ENCODE assay signal across 8 mouse cellular contexts in the genomic region with DNA sequence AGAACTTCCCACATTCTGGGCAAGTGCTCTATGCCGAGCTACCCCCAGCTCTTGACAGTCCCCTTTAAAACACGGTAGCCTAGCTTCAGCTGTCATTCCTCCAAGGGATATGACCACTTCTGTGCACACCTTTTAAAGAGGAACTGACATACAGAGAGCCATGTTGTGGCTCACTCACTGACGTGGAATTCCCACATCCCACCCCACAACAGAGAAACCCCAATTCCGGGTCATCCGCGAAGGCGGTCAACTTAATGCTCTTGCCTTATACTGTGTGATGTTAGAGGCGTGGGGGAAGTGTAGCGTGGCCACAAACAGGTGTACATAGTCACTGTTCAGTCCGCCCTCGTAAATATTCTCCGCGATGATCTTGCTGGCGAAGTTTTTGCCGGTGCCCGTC. TPM values are rescaled to one million over a fixed set of nuclear protein-coding genes. Genes with fewer than 3 reads are reported as not detected.
DNase-seq lines count a peak whose midpoint lies in the region; ATAC-seq and TF ChIP-seq lines count a peak whose summit lies in the region.

No protein-coding gene starts in this region.

- peak overlapping the region; percentile 99 for H3K4me3 ChIP-seq in heart, adult 2 months
- H3K4me3 ChIP-seq in CH12.LX (replicated peaks in 1 of 3; ENCODE audit: low read depth in 2 of 3, low read length in 2 of 3, poor library complexity in 1 of 3): peak overlapping the region; percentile 87 to 99 (median 98)
- H3K4me3 ChIP-seq in forebrain, embryonic 15.5 days: peak overlapping the region; percentile 96
- peak overlapping the region; percentile 97 for H3K4me3 ChIP-seq in liver, embryonic 16.5 days (ENCODE audit: low read depth, low read length)
- peak overlapping the region; percentile 92 for H3K4me3 ChIP-seq in stomach, embryonic 15.5 days (replicated peaks)

- H3K4me1 ChIP-seq in heart, adult 2 months (ENCODE audit: control insufficient read depth, insufficient read depth, low read length): peaks cover 4% of the 10 kb centered on the region
- peaks cover 3 to 19% of the 10 kb centered on the region in 2 experiments for H3K4me1 ChIP-seq in CH12.LX (ENCODE audit: control insufficient read depth in 1 of 2, insufficient read depth in 2 of 2)
- peaks cover 22% of the 10 kb centered on the region for H3K4me1 ChIP-seq in forebrain, embryonic 15.5 days
- peaks cover 17% of the 10 kb centered on the region for H3K4me1 ChIP-seq in liver, embryonic 16.5 days (ENCODE audit: control insufficient read depth, low read depth, low read length)
- H3K4me1 ChIP-seq in stomach, embryonic 15.5 days: peaks cover 19% of the 10 kb centered on the region

- no peak for TF ChIP-seq CTCF in heart, adult 2 months (IDR thresholded peaks at IDR 0.05)
- TF ChIP-seq CTCF in CH12.LX (conservative IDR thresholded peaks at IDR 0.05 in 1 of 2, IDR thresholded peaks at IDR 0.05 in 1 of 2; ENCODE audit: low read depth in 2 of 2, low read length in 2 of 2): no peak

- no peak for TF ChIP-seq RAD21 in CH12.LX (IDR thresholded peaks at IDR 0.05; ENCODE audit: low read depth, low read length)

- in situ Hi-C loops in CH12.LX (cut with MboI; ENCODE audit: low pct_ligation_motif_present, low pct_unique_long_range_greater_than_20kb, low sequenced_read_pairs): no loop called here

- peak overlapping the region; percentile 67 for H3K4me2 ChIP-seq in CH12.LX (ENCODE audit: insufficient read depth, low read depth, poor library complexity, severe bottlenecking)
- H3K4me2 ChIP-seq in forebrain, embryonic 15.5 days (replicated peaks): peak overlapping the region; percentile 75
- peak overlapping the region; percentile 81 for H3K4me2 ChIP-seq in liver, embryonic 16.5 days (ENCODE audit: low read depth, low read length)
- H3K4me2 ChIP-seq in stomach, embryonic 15.5 days: peak overlapping the region; percentile 81

- 14% methylated on average over 16 of the region's 16 CpGs for WGBS in heart, adult 2 months
- WGBS in forebrain, embryonic 15.5 days: 26% methylated on average over 16 of the region's 16 CpGs
- WGBS in liver, embryonic 16.5 days (ENCODE audit: insufficient replicate concordance): 7% methylated on average over 16 of the region's 16 CpGs
- 15% methylated on average over 16 of the region's 16 CpGs for WGBS in stomach, embryonic 15.5 days

- TF ChIP-seq POLR2A in heart, adult 2 months (IDR thresholded peaks at IDR 0.05; ENCODE audit: insufficient read depth, low read depth, low read length): no peak
- no peak for TF ChIP-seq POLR2A in CH12.LX (IDR thresholded peaks at IDR 0.05; ENCODE audit: low read depth, low read length)

- intact Hi-C loops in heart, adult 2 months (cut with DNase I): no loop called here

- no peaks in the 10 kb centered on the region for H3K9me3 ChIP-seq in CH12.LX (replicated peaks; ENCODE audit: low read length)
- H3K9me3 ChIP-seq in forebrain, embryonic 15.5 days: no peaks in the 10 kb centered on the region
- H3K9me3 ChIP-seq in liver, embryonic 16.5 days (replicated peaks; ENCODE audit: control insufficient read depth, low read length): no peaks in the 10 kb centered on the region
- no peaks in the 10 kb centered on the region for H3K9me3 ChIP-seq in stomach, embryonic 15.5 days

- dilution Hi-C loops in CH12.LX (cut with MboI; ENCODE audit: extremely low pct_ligation_motif_present, extremely low pct_unique_long_range_greater_than_20kb, low sequenced_read_pairs): no loop called here

- H3K9ac ChIP-seq in heart, adult 2 months (ENCODE audit: low read depth, low read length): peak overlapping the region; percentile 100
- H3K9ac ChIP-seq in CH12.LX (ENCODE audit: insufficient read depth, low read depth): peak overlapping the region; percentile 90
- H3K9ac ChIP-seq in forebrain, embryonic 15.5 days (replicated peaks): peak overlapping the region; percentile 94
- peak overlapping the region; percentile 95 for H3K9ac ChIP-seq in liver, embryonic 16.5 days (ENCODE audit: low read depth, low read length)
- H3K9ac ChIP-seq in stomach, embryonic 15.5 days: peak overlapping the region; percentile 98

- TF ChIP-seq EP300 in heart, adult 2 months (IDR thresholded peaks at IDR 0.05; ENCODE audit: insufficient read depth, low read depth, low read length): no peak
- no peak for TF ChIP-seq EP300 in CH12.LX (IDR thresholded peaks at IDR 0.05; ENCODE audit: low read length)

- peaks cover 2% of the 10 kb centered on the region for H3K79me2 ChIP-seq in heart, adult 2 months (replicated peaks; ENCODE audit: control insufficient read depth, insufficient read depth, low read length)
- H3K79me2 ChIP-seq in CH12.LX (replicated peaks; ENCODE audit: control insufficient read depth, extremely low read depth, insufficient read depth, poor library complexity, severe bottlenecking): peaks cover 19% of the 10 kb centered on the region

- no peak for DNase-seq in heart, adult 2 months
- DNase-seq in heart, adult 18-20 months: no peak
- DNase-seq in CH12.LX (ENCODE audit: extremely low read depth): peak; percentile 21
- DNase-seq in embryo, embryonic 11 days: no peak

- no peak overlapping the region for H3K27ac ChIP-seq in heart, adult 2 months
- no peak overlapping the region for H3K27ac ChIP-seq in CH12.LX (ENCODE audit: insufficient read depth, low read depth)
- no peak overlapping the region for H3K27ac ChIP-seq in forebrain, embryonic 15.5 days (replicated peaks)
- peak overlapping the region; percentile 87 for H3K27ac ChIP-seq in liver, embryonic 16.5 days (ENCODE audit: low read length)
- 0 out of 2 replicates have a peak overlapping the region, but pooled peaks have one; percentile 78 for H3K27ac ChIP-seq in stomach, embryonic 15.5 days

- no peaks in the 10 kb centered on the region for H3K36me3 ChIP-seq in heart, adult 2 months (ENCODE audit: control insufficient read depth, insufficient read depth, low read length)
- H3K36me3 ChIP-seq in CH12.LX (replicated peaks in 1 of 2; ENCODE audit: control insufficient read depth in 1 of 2, insufficient read depth in 1 of 2, low read length in 1 of 2): peaks cover 34 to 61% of the 10 kb centered on the region in 2 experiments
- H3K36me3 ChIP-seq in forebrain, embryonic 15.5 days: peaks cover 34% of the 10 kb centered on the region
- peaks cover 25% of the 10 kb centered on the region for H3K36me3 ChIP-seq in liver, embryonic 16.5 days (ENCODE audit: control insufficient read depth, insufficient read depth)
- H3K36me3 ChIP-seq in stomach, embryonic 15.5 days: peaks cover 31% of the 10 kb centered on the region

- H3K27me3 ChIP-seq in heart, adult 2 months (ENCODE audit: control insufficient read depth, insufficient read depth, low read length): no peaks in the 10 kb centered on the region
- H3K27me3 ChIP-seq in CH12.LX (replicated peaks): no peaks in the 10 kb centered on the region
- no peaks in the 10 kb centered on the region for H3K27me3 ChIP-seq in forebrain, embryonic 15.5 days
- H3K27me3 ChIP-seq in liver, embryonic 16.5 days (ENCODE audit: control insufficient read depth, insufficient read depth, low read depth, low read length): no peaks in the 10 kb centered on the region
- no peaks in the 10 kb centered on the region for H3K27me3 ChIP-seq in stomach, embryonic 15.5 days (replicated peaks)

- ATAC-seq in forebrain, embryonic 15.5 days (replicated peaks): no peak
- ATAC-seq in liver, embryonic 16.5 days (ENCODE audit: low read depth): no peak
- no peak for ATAC-seq in stomach, embryonic 15.5 days (ENCODE audit: insufficient read depth, low FRiP score, low read depth)
- ATAC-seq in megakaryocyte-erythroid progenitor cell, adult 5-6 weeks (replicated peaks; ENCODE audit: low FRiP score, low TSS enrichment, poor library complexity, severe bottlenecking): no peak

RNA-seq across cellular contexts. Expression of a gene that starts 0.9 kb away (rescaled TPM):
- 10 to 100 TPM in 1 of 2 experiments, 1 to 10 TPM in 1; 9.6 to 10.4 TPM for total RNA-seq in heart, adult 2 months (2021)
- 11.3 and 14.3 TPM in 2 replicates for polyA plus RNA-seq in heart, adult 2 months (2012; rRNA removed)
- total RNA-seq in heart, adult 18-20 months (2021): 10 to 100 TPM in 1 of 2 experiments, 1 to 10 TPM in 1; 8.8 to 10.3 TPM
- total RNA-seq in CH12.LX (2012; rRNA removed): 44.9 and 49.5 TPM in 2 replicates
- 58.2 and 69.6 TPM in 2 replicates for total RNA-seq in CH12.LX (2014; rRNA removed)
- 35.0 and 45.6 TPM in 2 replicates for polyA plus RNA-seq in CH12.LX (2012; ENCODE audit: insufficient read length, low read depth)
- 102 and 103 TPM in 2 replicates for polyA plus RNA-seq in forebrain, embryonic 15.5 days (2015; fragmentation: Nextera tagmentation; extraction: Ambion mirVana)
- polyA plus RNA-seq in liver, embryonic 16.5 days (2015; fragmentation: Nextera tagmentation; extraction: Ambion mirVana): 36.0 and 36.3 TPM in 2 replicates
- 73.9 and 74.5 TPM in 2 replicates for polyA plus RNA-seq in stomach, embryonic 15.5 days (2015; fragmentation: Nextera tagmentation; extraction: Ambion mirVana)
- 22.3 and 28.1 TPM in 2 replicates for total RNA-seq in megakaryocyte-erythroid progenitor cell, adult 5-6 weeks (2014; fragmentation: Nextera tagmentation)
- 28.3 and 46.0 TPM in 2 replicates for total RNA-seq in megakaryocyte-erythroid progenitor cell, adult 5-6 weeks (2017)

RNA-seq across cellular contexts. Expression of a gene that starts 14.1 kb away (rescaled TPM):
- total RNA-seq in heart, adult 2 months (2021): 10 to 100 TPM; 23.9 to 26.4 TPM
- 17.1 and 28.6 TPM in 2 replicates for polyA plus RNA-seq in heart, adult 2 months (2012; rRNA removed)
- 10 to 100 TPM; 25.2 to 29.1 TPM for total RNA-seq in heart, adult 18-20 months (2021)
- total RNA-seq in CH12.LX (2012; rRNA removed) (25.3 and 31.8 TPM in 2 replicates), CH12.LX (2014; rRNA removed) (30.1 and 31.1 TPM in 2 replicates)
- polyA plus RNA-seq in CH12.LX (2012; ENCODE audit: insufficient read length, low read depth): 19.5 and 23.1 TPM in 2 replicates
- polyA plus RNA-seq in forebrain, embryonic 15.5 days (2015; fragmentation: Nextera tagmentation; extraction: Ambion mirVana): 23.6 and 23.7 TPM in 2 replicates
- 15.8 and 15.9 TPM in 2 replicates for polyA plus RNA-seq in liver, embryonic 16.5 days (2015; fragmentation: Nextera tagmentation; extraction: Ambion mirVana)
- 30.6 and 31.1 TPM in 2 replicates for polyA plus RNA-seq in stomach, embryonic 15.5 days (2015; fragmentation: Nextera tagmentation; extraction: Ambion mirVana)
- total RNA-seq in megakaryocyte-erythroid progenitor cell, adult 5-6 weeks (2014; fragmentation: Nextera tagmentation): 37.2 and 49.8 TPM in 2 replicates
- total RNA-seq in megakaryocyte-erythroid progenitor cell, adult 5-6 weeks (2017): 43.3 and 46.5 TPM in 2 replicates

RNA-seq across cellular contexts. Expression of a gene that starts 15.2 kb away (rescaled TPM):
- total RNA-seq in heart, adult 2 months (2021): 10 to 100 TPM; 20.6 to 21.7 TPM
- 14.7 and 25.0 TPM in 2 replicates for polyA plus RNA-seq in heart, adult 2 months (2012; rRNA removed)
- 10 to 100 TPM; 19.4 to 22.9 TPM for total RNA-seq in heart, adult 18-20 months (2021)
- total RNA-seq in CH12.LX (2012; rRNA removed) (43.2 and 49.0 TPM in 2 replicates), CH12.LX (2014; rRNA removed) (40.5 and 43.4 TPM in 2 replicates)
- polyA plus RNA-seq in CH12.LX (2012; ENCODE audit: insufficient read length, low read depth): 68.1 and 94.0 TPM in 2 replicates
- 84.2 and 85.9 TPM in 2 replicates for polyA plus RNA-seq in forebrain, embryonic 15.5 days (2015; fragmentation: Nextera tagmentation; extraction: Ambion mirVana)
- polyA plus RNA-seq in liver, embryonic 16.5 days (2015; fragmentation: Nextera tagmentation; extraction: Ambion mirVana): 23.1 and 24.0 TPM in 2 replicates
- polyA plus RNA-seq in stomach, embryonic 15.5 days (2015; fragmentation: Nextera tagmentation; extraction: Ambion mirVana): 53.8 TPM in 2 replicates
- 37.7 and 46.7 TPM in 2 replicates for total RNA-seq in megakaryocyte-erythroid progenitor cell, adult 5-6 weeks (2014; fragmentation: Nextera tagmentation)
- 70.5 and 93.3 TPM in 2 replicates for total RNA-seq in megakaryocyte-erythroid progenitor cell, adult 5-6 weeks (2017)

RNA-seq across cellular contexts. Expression of a gene that starts 15.3 kb away (rescaled TPM):
- 10 to 100 TPM; 50.8 to 55.0 TPM for total RNA-seq in heart, adult 2 months (2021)
- 43.9 and 51.7 TPM in 2 replicates for polyA plus RNA-seq in heart, adult 2 months (2012; rRNA removed)
- 10 to 100 TPM; 50.1 to 53.8 TPM for total RNA-seq in heart, adult 18-20 months (2021)
- total RNA-seq in CH12.LX (2012; rRNA removed) (10.1 and 13.8 TPM in 2 replicates), CH12.LX (2014; rRNA removed) (2.5 and 3.4 TPM in 2 replicates)
- 11.0 and 12.0 TPM in 2 replicates for polyA plus RNA-seq in CH12.LX (2012; ENCODE audit: insufficient read length, low read depth)
- polyA plus RNA-seq in forebrain, embryonic 15.5 days (2015; fragmentation: Nextera tagmentation; extraction: Ambion mirVana): 38.8 and 39.8 TPM in 2 replicates
- 4.9 and 5.8 TPM in 2 replicates for polyA plus RNA-seq in liver, embryonic 16.5 days (2015; fragmentation: Nextera tagmentation; extraction: Ambion mirVana)
- polyA plus RNA-seq in stomach, embryonic 15.5 days (2015; fragmentation: Nextera tagmentation; extraction: Ambion mirVana): 17.4 and 19.0 TPM in 2 replicates
- 11.0 and 16.9 TPM in 2 replicates for total RNA-seq in megakaryocyte-erythroid progenitor cell, adult 5-6 weeks (2014; fragmentation: Nextera tagmentation)
- 3.2 and 14.1 TPM in 2 replicates for total RNA-seq in megakaryocyte-erythroid progenitor cell, adult 5-6 weeks (2017)

RNA-seq across cellular contexts. Expression of a gene that starts 37.2 kb away (rescaled TPM):
- 1 to 10 TPM; 2.5 to 2.8 TPM for total RNA-seq in heart, adult 2 months (2021)
- 4.8 and 6.6 TPM in 2 replicates for polyA plus RNA-seq in heart, adult 2 months (2012; rRNA removed)
- 1 to 10 TPM; 1.5 to 2.6 TPM for total RNA-seq in heart, adult 18-20 months (2021)
- total RNA-seq in CH12.LX (2012; rRNA removed) (0.04 and 0.38 TPM in 2 replicates), CH12.LX (2014; rRNA removed) (not detected in 2 replicates)
- polyA plus RNA-seq in CH12.LX (2012; ENCODE audit: insufficient read length, low read depth): 0.09 TPM in 1 of 2 replicates, not detected in the other
- polyA plus RNA-seq in forebrain, embryonic 15.5 days (2015; fragmentation: Nextera tagmentation; extraction: Ambion mirVana): 2.2 and 2.7 TPM in 2 replicates
- polyA plus RNA-seq in liver, embryonic 16.5 days (2015; fragmentation: Nextera tagmentation; extraction: Ambion mirVana): 0.35 and 0.37 TPM in 2 replicates
- 6.7 and 9.0 TPM in 2 replicates for polyA plus RNA-seq in stomach, embryonic 15.5 days (2015; fragmentation: Nextera tagmentation; extraction: Ambion mirVana)
- not detected in 2 replicates for total RNA-seq in megakaryocyte-erythroid progenitor cell, adult 5-6 weeks (2014; fragmentation: Nextera tagmentation)
- 0.09 TPM in 1 of 2 replicates, not detected in the other for total RNA-seq in megakaryocyte-erythroid progenitor cell, adult 5-6 weeks (2017)

Comparison
In these comparisons a context has a peak if more than half of its experiments do, and no peak if none do; other contexts are left out.
1. H3K27ac ChIP-seq: peak in liver, embryonic 16.5 days (single experiment) and stomach, embryonic 15.5 days (single experiment); none in heart, adult 2 months (single experiment), CH12.LX (single experiment) and forebrain, embryonic 15.5 days (single experiment).
2. Peak in every context shown above with its lines, with median percentiles within 50 percentile points of each other: H3K4me3 ChIP-seq, H3K9ac ChIP-seq and H3K4me2 ChIP-seq.